Mouse (Mus musculus) naive thymus-derived CD4-positive, alpha-beta T cell, adult 5 months (primary cell): ENCODE data around the gene Ift172. TPM values are rescaled to one million over a fixed set of nuclear protein-coding genes. Genes with fewer than 3 reads are reported as not detected.

Experiments
- polyA plus RNA-seq: library from polyadenylated mRNA; unstranded; fragments of 100-300 nt; shearing (Covaris generic); gene quantifications from one replicate; pipeline ENCODE4 v1.2.1, GENCODE M21; 2017

The Ift172 gene
- polyA plus RNA-seq = 10.5 TPM

DNA sequence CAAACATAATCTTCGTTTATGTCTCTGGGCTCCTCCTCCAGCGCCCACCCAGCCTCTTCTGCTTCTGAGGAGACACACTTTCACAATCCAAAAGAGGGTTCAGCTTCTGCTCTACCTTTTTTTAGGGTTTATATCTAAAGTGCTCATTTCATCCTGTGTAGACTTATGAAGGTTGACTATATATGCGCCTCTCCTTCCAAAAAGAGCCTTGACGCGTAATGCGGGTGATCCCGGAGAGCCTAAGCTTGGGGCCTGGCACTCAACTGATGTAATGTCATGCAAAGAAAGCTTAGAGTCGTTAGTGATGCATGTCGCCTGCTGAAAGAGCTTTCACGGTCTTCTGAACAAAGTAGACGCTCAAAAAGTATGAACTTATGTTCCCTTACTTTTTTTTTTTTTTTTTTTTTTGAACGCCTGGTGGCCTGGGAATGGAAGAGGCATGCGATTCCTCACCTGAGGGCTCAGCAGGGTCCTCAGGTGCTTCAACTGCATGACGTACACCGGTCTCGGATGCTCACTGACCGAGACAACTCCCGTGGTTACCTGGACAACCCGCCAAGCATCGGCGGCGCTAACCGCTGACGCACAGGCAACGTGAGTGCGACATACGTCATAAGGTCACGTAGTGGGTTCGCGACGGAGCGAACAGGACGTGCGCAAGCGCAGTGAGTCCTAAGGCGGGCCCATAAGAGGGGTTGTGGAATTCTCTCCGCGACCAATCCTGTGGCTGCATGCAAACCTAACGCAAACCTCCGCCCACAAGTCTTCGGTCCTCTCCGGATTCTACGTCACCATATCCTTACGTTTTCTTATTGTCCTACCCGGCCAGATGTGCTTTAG lies at the start of gene Ift172:
TSS of gene Ift172 (minus strand) at position 596 of the 840 bp plus-strand sequence.

DNA sequence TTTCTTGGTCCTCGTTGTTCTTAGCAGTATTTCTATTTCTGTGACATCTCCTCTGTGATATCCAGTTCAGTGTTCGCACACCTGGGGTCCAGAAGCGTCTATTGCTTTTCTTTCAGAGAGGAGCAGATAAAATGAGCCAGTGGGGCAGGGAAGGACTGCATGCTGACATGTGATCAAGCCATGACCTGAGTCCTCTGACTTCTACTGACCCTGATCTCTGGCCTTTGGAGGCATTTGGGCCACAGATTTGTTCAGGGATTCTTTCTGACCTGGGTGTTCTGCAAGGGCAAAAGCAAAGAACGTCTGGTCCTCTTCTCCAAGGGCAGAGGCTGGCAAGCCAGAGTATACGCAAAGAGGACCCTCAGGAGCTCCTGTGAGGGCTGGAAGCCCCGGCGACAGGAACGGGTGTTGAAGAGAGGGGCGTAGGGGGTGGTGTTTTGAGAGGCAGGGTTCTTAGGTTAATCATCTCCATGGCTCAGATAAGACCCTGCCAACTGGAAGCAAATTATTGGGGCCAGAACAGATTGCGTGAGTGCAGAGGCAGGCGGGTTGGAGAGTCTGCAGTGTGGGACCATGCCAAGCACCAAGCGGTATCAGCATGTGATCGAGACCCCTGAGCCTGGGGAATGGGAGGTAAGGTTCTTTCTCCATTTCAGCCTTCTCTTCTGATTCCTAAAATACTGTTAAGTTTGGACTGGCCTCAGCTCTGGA lies 6.3 kb upstream of the Ift172 start, which contains the start of gene Gckr:
TSS of gene Gckr (plus strand) at position 397 of the 711 bp plus-strand sequence.

DNA sequence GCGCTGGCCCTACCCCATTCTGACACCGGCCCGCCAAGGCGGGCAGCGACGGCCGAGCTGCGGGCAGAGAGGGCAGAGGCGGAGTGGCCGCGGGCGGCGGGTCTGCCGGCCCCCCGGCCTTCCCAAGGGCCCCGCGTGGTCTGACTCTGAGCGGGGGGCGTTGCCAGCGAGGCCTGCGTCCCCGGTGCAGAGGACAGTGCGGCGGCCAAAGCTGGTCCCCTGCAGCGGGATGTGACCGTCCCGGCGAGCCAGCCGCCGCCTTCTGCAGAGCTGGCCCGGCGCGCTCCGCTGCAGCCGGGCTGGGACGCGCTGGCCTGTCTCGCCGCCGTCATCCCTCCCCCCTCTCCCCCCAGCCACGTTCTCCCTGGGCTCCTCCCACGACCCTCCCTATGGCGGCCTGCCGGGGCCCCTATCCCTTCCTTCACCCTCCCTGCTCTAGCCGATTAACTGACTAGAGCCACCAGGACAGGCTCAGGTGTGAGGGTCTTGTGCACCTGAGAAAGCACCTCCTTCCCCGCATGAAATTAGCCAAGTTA lies 4.8 kb upstream of the Ift172 start, which contains the start of gene Fndc4:
TSS of gene Fndc4 (minus strand) at position 475 of the 536 bp plus-strand sequence.

DNA sequence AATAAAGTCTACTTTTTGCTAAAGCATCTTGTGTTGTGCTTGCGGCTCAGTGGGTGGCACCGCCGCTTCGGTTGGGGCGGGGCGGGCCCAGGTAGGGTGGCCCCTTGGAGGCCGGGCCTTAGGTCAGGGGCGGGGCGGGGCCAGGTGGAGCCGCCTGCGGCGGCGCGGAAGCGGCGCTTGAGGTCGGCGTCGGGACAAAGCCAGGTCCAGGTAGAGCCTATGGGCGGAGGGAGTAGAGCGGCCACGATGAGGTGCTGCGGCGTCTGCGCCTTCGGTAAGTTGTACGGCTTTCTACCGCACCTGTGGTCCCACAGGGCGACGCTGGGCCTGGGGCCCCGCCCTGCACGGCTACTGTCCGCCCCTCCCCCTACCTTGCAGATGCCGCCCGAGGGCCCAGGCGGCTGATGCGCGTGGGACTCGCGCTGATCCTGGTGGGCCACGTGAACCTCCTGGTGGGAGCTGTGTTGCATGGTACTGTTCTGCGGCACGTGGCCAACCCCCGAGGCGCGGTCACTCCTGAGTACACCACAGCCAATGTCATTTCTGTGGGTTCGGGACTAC lies 39.3 kb downstream of the Ift172 start, which contains the start of gene Krtcap3:
TSS of gene Krtcap3 (plus strand) at position 151 of the 561 bp plus-strand sequence.

DNA sequence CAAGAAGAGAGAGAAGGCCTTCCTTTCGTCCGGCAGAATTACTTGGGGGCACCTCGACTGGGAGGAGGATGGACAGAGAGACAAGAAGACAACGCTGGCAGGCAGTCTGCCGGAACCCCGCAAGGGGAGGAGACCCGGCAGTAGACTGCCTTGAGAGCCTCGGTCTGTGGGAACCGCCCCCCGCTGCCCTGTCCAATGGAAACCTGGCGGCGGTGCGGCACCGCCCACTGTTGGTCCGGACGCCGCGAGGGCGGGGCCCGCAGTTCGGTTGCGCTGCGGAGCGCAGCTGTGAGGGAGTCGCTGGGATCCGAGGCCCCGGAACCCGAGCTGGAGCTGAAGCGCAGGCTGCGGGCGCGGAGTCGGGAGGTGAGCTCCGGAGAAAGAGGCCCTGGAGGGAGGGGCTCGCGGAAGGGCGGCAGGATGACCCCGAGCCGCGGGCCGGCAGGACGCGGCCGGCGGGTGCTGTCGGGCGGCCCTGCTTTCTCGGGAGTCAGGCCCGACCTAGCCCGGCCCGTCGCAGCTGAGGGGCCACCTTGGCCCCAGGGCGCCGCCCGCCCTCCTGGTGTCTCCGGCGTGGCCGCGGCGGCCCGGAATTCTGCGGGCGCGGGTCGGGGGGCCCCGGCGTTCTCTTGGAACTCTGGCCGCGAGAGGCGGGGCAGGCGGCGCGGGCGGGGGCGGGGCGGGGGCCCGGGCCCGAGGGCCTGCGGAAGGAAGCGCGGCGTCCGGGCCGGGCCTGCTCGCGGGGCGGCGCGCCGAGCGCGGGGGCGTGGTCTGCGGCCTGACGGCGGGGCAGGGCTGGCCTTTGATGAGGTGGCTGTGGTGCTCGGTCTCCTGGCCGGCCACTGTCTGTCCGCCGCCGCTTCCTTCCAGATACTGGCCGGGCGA lies 50.0 kb downstream of the Ift172 start, which contains the start of the genes Nrbp1 and Gm9970:
TSS of gene Nrbp1 (plus strand) at position 228 of the 885 bp plus-strand sequence.
TSS of gene Gm9970 (minus strand) at position 596 of the 885 bp plus-strand sequence.

DNA sequence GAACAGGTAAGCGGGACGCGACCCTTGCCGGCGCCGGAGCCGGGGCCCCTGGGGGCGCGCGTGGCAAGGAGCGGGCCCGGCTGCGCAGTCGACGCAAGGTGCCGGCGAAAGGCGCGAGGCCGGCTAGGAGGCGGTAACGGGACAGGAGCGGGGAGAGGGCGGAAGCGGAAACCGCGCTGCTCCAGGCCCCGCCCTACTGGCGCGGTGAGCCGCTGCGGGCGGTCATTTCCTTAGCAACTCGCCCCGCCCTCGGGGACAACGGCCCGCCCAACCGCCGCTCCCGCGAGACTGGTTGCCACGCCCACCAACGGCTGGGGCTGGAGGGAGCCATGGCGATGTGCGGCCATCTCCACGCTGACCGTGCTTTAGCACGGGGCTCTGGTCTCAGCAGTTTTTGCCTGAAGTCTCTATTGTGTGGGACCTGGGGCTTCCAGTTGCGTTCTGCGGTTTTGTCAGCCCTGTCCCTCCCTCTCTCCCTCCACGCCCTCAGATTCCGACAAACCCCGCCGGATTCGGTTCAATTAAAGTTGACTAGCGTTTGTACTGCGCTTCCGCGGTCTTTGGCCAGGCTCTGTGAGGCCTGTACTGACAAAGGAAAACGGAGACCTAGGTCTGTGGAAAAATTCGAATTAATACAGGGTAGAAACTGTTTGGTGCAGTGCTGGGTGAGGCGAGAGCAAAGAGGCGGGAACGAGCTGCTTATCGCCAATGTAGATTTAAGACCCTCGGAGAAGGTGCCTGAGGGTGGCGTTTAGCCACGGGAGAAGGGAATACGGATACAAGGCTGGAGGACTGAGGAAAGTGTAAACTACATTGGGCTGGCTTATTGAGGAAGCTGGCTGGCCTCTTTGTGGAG lies 70.2 kb downstream of the Ift172 start, which contains the start of gene Ppm1g:
TSS of gene Ppm1g (minus strand) at position 240 of the 856 bp plus-strand sequence.

Other genes with a start within 250 kb of the Ift172 start
- 64.4 TPM for gene Atraid, start 242.8 kb downstream of the Ift172 start, polyA plus RNA-seq
- gene Slc5a6, start 242.2 kb downstream of the Ift172 start, polyA plus RNA-seq = 8.8 TPM
- 24.5 TPM for gene Cad, start 236.3 kb downstream of the Ift172 start, polyA plus RNA-seq
- gene Dnajc5g, start 184.8 kb downstream of the Ift172 start, polyA plus RNA-seq = not detected
- not detected for gene Slc30a3, start 182.9 kb downstream of the Ift172 start, polyA plus RNA-seq
- not detected for gene Trim54, start 174.4 kb downstream of the Ift172 start, polyA plus RNA-seq
- gene Ucn, start 152.3 kb downstream of the Ift172 start, polyA plus RNA-seq = not detected
- gene Mpv17, start 136.9 kb downstream of the Ift172 start, polyA plus RNA-seq = 15.3 TPM
- gene Gm29609, start 111.2 kb downstream of the Ift172 start, polyA plus RNA-seq = 2.5 TPM
- 94.7 TPM for gene Gtf3c2, start 111.0 kb downstream of the Ift172 start, polyA plus RNA-seq
- 88.9 TPM for gene Snx17, start 97.9 kb downstream of the Ift172 start, polyA plus RNA-seq
- gene Eif2b4, start 97.7 kb downstream of the Ift172 start, polyA plus RNA-seq = 51.6 TPM
- 23.9 TPM for gene Zfp513, start 88.8 kb downstream of the Ift172 start, polyA plus RNA-seq
- gene Ppm1g, start 70.4 kb downstream of the Ift172 start, polyA plus RNA-seq = 169 TPM
- 259 TPM for gene Nrbp1, start 50.3 kb downstream of the Ift172 start, polyA plus RNA-seq
- 0.67 TPM for gene Gm9970, start 49.9 kb downstream of the Ift172 start, polyA plus RNA-seq
- 55.3 TPM for gene Krtcap3, start 39.4 kb downstream of the Ift172 start, polyA plus RNA-seq
- 0.90 TPM for gene Fndc4, start 5.0 kb upstream of the Ift172 start, polyA plus RNA-seq
- gene Gckr, start 6.3 kb upstream of the Ift172 start, polyA plus RNA-seq = 0.51 TPM
- 42.7 TPM for gene Zfp512, start 161.3 kb upstream of the Ift172 start, polyA plus RNA-seq
- gene 4930548H24Rik, start 194.6 kb upstream of the Ift172 start, polyA plus RNA-seq = not detected
- 43.6 TPM for gene Gpn1, start 203.6 kb upstream of the Ift172 start, polyA plus RNA-seq
- 73.2 TPM for gene Slc4a1ap, start 235.9 kb upstream of the Ift172 start, polyA plus RNA-seq
- gene Supt7l, start 236.7 kb upstream of the Ift172 start, polyA plus RNA-seq = 23.2 TPM